Mouse (Mus musculus) thymus, adult 2 months (tissue): ENCODE measurements around the gene Nrap. TPM values are rescaled to one million over a fixed set of nuclear protein-coding genes. Genes with fewer than 3 reads are reported as not detected.
A peak's percentile ranks its signal among the peaks of the same experiment; 100 is the strongest.

Source experiments
- DNase-seq: peaks from one replicate; pipeline ENCODE4 v3.0.0; 2021
- H3K27ac ChIP-seq: fragments of 200-500 bp; 2 replicates; pipeline ENCODE4 v1.5.1; 2012; ENCODE audit warnings: low read length, control low read depth; ENCODE audit not compliant: control insufficient read depth, insufficient read depth
- H3K27me3 ChIP-seq: fragments of 200-500 bp; 2 replicates; pipeline ENCODE4 v1.6.1; 2012; ENCODE audit warnings: mild to moderate bottlenecking, low read length, moderate library complexity, mixed read lengths; ENCODE audit not compliant: control insufficient read depth, insufficient read depth
- H3K36me3 ChIP-seq: fragments of 200-500 bp; 2 replicates; pipeline ENCODE4 v1.6.1; 2012; ENCODE audit warnings: mild to moderate bottlenecking, low read length, moderate library complexity; ENCODE audit not compliant: control insufficient read depth, insufficient read depth
- H3K4me1 ChIP-seq: fragments of 200-500 bp; replicated peaks from 2 replicates; pipeline ENCODE4 v1.6.1; 2012; ENCODE audit warnings: low read length; ENCODE audit not compliant: control insufficient read depth, insufficient read depth
- H3K4me3 ChIP-seq: fragments of 200-500 bp; 2 replicates; pipeline ENCODE4 v1.5.1; 2012; ENCODE audit warnings: mild to moderate bottlenecking, low read length, control low read depth, moderate library complexity; ENCODE audit not compliant: control insufficient read depth, insufficient read depth
- CTCF ChIP-seq: fragments of 200-500 bp; IDR thresholded peaks from 2 replicates; pipeline ENCODE4 v1.5.1; 2012; ENCODE audit warnings: mild to moderate bottlenecking, control low read depth, low read length, moderate library complexity, borderline replicate concordance; ENCODE audit not compliant: control insufficient read depth, poor library complexity, insufficient read depth; ENCODE audit errors: extremely low read depth
- POLR2A ChIP-seq: fragments of 200-500 bp; IDR thresholded peaks from 2 replicates; pipeline ENCODE4 v1.6.1; 2012; ENCODE audit warnings: mild to moderate bottlenecking, low read length, control low read depth, moderate library complexity; ENCODE audit not compliant: control insufficient read depth, poor library complexity, insufficient read depth; ENCODE audit errors: extremely low read depth
- WGBS: fragments of 180-500 bp; shearing (Covaris S2); methylation state at CpG from one replicate; pipeline ENCODE4 v1.1.7; 2018; 5-methylcytosine and 5-hydroxymethylcytosine counted together
- polyA plus RNA-seq: library from polyadenylated mRNA; depleted of rRNA; stranded (reverse); fragments of >200 nt; gene quantifications from 2 replicates; pipeline ENCODE4 v1.2.3, GENCODE M21; 2012

Nrap gene
- polyA plus RNA-seq, 1 experiment: 4.3 TPM

DNA sequence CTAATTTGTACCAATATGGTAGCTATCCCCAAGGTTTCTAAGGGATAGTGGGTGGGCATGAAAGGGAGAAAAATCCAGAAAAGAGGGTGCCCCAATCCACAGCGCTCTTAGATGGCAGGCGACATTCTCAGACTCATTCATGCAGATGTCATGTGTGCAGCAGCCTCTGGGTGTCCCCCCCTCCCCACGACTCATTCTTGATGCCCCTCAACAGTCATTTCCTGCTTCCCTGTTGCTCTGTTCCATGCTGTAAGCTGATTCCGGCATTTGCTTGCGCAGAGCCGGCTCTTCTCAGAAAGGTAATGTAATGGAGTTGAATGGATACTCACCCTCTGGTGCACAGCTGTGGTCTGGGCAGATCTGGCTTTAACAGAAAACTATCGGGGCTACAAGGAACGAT, 40.5 kb upstream of the Nrap start:
- H3K27me3 ChIP-seq: no peaks in the 10 kb centered on the region
- no peak for DNase-seq
- no peaks in the 10 kb centered on the region for H3K4me1 ChIP-seq
- TF ChIP-seq POLR2A (no peak), CTCF (no peak)
- no peak overlapping the region for H3K27ac ChIP-seq
- WGBS: 92% methylated on average over 8 of the region's 8 CpGs
- H3K4me3 ChIP-seq: no peak overlapping the region
- H3K36me3 ChIP-seq: no peaks in the 10 kb centered on the region; the same call in 1 of the 2 replicates

DNA sequence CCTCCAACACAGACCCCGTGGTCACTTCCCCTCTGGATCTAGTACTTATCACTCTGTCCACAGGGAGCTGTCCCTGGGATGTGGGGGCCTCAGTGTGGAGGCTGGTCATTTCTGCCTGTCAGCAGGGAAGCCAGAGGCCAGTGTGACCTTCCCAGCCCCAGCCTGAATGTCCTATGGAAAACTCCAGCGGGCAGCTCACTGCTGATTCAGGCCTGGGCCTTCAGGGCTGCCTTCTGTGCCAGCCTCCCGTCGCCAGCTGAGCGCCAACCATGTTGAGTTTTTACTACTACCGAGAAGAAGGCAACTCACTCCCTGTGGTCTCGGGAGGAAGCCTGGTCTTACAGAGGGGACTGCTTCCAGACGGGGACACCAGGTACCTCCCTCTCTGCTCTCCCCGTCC, 35.7 kb upstream of the Nrap start:
- DNase-seq: no peak
- no peak overlapping the region for H3K27ac ChIP-seq
- WGBS: 95% methylated on average over 9 of the region's 9 CpGs

DNA sequence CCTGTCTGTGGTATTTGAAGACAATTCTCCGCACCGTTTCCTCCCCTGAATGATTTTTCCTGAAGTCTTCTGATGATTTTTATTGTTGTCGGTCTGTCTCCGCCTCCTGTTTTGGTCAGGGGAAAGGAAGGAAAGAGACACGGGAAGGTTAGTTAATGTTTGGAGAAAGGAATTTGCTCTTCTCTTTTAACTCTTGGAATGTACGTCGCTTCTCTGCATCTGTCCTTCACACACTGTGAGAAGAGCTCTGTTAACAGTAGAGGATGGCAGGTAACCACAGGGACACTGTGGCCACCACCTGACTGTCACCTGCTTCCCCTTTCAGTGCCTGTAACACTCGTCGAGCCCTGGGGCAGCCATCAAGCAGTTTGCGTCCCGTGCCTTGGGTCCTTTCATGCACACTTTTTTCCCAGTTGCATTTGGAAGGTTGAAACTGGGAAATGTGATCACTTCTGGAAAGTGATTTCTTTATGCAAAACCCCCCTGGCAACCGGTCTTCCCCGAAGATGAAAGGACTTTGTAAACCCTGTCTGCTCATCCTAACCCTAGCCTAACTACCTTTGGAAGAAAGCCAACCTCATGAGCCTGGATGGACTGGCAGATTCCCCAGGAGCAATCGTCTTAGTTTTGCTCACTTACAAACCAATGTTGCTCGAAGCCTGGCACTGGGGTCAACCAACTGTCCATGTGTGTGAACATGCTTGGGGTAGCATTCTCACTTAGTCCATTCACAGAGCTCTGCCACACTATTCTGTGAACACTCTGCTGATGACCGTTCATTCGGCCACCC, 35.0 kb upstream of the Nrap start:
- 91% methylated on average over 17 of the region's 17 CpGs for WGBS

More for the DNA sequence above, 35.7 kb upstream of the Nrap start:
- Histone ChIP-seq H3K27me3 (no peaks in the 10 kb centered on the region), H3K4me3 (no peak overlapping the region), H3K4me1 (no peaks in the 10 kb centered on the region), H3K36me3 (no peaks in the 10 kb centered on the region)
- no peak for TF ChIP-seq CTCF
- no peak for TF ChIP-seq POLR2A

DNA sequence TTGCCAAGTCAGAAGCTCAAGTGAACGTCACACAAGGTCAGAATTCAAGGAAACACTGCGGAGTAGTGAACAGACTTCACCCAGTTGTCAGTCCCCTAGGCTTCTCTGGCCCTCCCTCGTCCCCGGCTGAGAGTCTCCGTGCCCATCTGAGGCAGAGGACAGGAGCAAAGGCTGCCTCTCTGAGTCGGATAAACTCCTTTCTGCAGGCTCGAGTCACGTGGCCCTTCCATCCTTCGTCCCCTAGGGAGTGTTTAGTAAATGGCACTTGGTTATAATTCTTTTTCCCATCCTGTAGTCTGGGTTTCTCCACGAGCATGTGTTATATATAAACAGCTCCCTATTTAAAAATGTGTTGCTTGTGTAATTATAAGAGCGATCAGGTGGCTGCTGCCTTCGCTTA, 33.5 kb upstream of the Nrap start:
- no peaks in the 10 kb centered on the region for H3K36me3 ChIP-seq
- no peak overlapping the region for H3K4me3 ChIP-seq
- no peaks in the 10 kb centered on the region for H3K27me3 ChIP-seq
- WGBS: 94% methylated on average over 12 of the region's 12 CpGs
- no peak for DNase-seq
- H3K4me1 ChIP-seq: no peaks in the 10 kb centered on the region
- TF ChIP-seq POLR2A (no peak), CTCF (no peak)
- no peak overlapping the region for H3K27ac ChIP-seq

More for the DNA sequence above, 35.0 kb upstream of the Nrap start:
- Histone ChIP-seq H3K27me3 (no peaks in the 10 kb centered on the region), H3K4me3 (no peak overlapping the region), H3K27ac (no peak overlapping the region), H3K4me1 (no peaks in the 10 kb centered on the region), H3K36me3 (no peaks in the 10 kb centered on the region)
- no peak for DNase-seq
- TF ChIP-seq CTCF: no peak
- no peak for TF ChIP-seq POLR2A

DNA sequence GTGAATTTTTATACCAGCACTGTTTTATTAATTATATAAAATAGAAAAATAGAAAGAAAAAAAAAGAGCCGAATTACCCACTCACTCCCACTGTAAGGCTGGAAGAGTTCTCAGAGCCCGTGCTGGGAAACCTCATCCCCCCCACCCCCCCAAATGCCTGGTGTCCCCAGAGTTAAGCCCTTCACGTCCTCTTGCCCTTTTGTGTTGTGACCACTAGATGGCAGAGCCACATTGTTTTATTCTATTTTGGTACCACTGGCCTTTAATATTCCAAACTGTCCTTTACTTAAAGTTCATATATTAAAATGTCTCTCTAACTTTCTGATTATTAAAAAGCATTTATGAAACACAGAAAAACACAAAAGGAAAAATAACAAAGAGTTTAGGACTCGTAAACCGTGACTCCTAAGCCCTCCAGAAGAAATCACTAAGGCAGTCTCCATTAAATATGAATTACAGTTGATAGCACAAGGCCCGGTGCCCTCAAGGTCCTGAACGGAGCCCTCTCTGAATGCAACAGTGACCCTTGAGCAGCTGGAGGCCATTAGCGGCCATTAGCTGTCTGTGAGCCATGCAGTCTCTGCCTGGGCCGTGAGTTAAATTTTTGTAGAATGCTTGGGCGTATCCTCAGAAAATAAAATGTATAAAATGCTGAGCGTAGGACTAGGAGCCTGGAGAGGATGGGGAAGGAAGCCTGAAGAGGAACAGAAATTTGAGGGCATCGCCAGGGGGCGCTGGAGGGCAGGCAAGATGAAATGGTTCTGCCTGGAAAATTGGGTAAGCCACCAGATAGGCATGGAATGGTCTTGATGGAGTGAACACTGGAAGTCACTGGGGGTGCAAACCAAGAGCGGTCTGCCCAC, 32.9 kb upstream of the Nrap start:
- peak; percentile 64 for DNase-seq
- 75% methylated on average over 14 of the region's 14 CpGs for WGBS

DNA sequence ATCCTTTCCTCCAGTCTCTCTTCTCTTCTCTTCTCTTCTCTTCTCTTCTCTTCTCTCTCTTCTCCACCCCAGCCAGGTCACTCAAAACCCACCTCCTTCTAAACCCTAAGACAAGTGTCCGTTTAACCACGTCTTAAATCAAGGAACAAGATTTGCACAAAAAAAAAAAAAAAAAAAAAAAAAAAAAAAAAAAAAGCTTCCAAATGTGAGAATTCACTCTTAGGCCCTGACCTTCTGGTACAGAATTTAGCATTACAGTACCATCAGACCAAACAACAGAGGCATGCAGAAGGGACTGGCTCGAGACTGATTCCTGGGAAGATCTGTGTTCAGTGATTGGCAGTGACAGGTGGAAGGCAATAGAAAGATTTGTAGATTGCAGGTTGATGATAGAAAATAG, 30.5 kb upstream of the Nrap start:
- TF ChIP-seq POLR2A: no peak
- TF ChIP-seq CTCF: no peak
- Histone ChIP-seq H3K4me3 (no peak overlapping the region), H3K27me3 (no peaks in the 10 kb centered on the region), H3K36me3 (no peaks in the 10 kb centered on the region), H3K27ac (no peak overlapping the region), H3K4me1 (no peaks in the 10 kb centered on the region)
- 89% methylated on average over 3 of the region's 3 CpGs for WGBS
- DNase-seq: no peak

More for the DNA sequence above, 32.9 kb upstream of the Nrap start:
- Histone ChIP-seq H3K4me3 (no peak overlapping the region), H3K27ac (no peak overlapping the region), H3K36me3 (no peaks in the 10 kb centered on the region), H3K27me3 (no peaks in the 10 kb centered on the region), H3K4me1 (no peaks in the 10 kb centered on the region)
- no peak for TF ChIP-seq POLR2A
- 0 out of 2 replicates have a peak, but pooled peaks have one; percentile 55 for TF ChIP-seq CTCF
